Mouse (Mus musculus): Measurements from ENCODE around the gene Tulp1. TPM values are rescaled to one million over a fixed set of nuclear protein-coding genes. Genes with fewer than 3 reads are reported as not detected.
"Not testable (repeated sequence)": the region's sequence is repeated elsewhere in the genome, so short reads cannot be mapped to it uniquely, and the experiment has no call there.

Tulp1 gene
- polyA plus RNA-seq, 1 experiment from 2014 or later: 9.3 TPM

GRCm38 (mm10) chr17:28326951-28327350 is 38.1 kb downstream of the Tulp1 start:
- H3K9me3 ChIP-seq: no peaks in the 10 kb centered on the region
- peak overlapping the region; percentile 95; the same call in 1 of the 2 replicates for H3K27ac ChIP-seq
- ATAC-seq (ENCODE audit: insufficient number of reproducible peaks, insufficient read depth, low FRiP score, low TSS enrichment): no peak
- peaks cover 23% of the 10 kb centered on the region for H3K4me1 ChIP-seq
- peaks cover 48% of the 10 kb centered on the region for H3K36me3 ChIP-seq
- no peak overlapping the region for H3K4me3 ChIP-seq
- H3K9ac ChIP-seq: peak overlapping the region; percentile 93; the same call in 1 of the 2 replicates
- WGBS: 69% methylated on average over 3 of the region's 3 CpGs
- no peaks in the 10 kb centered on the region for H3K27me3 ChIP-seq
- no peak overlapping the region for H3K4me2 ChIP-seq (replicated peaks)

- no peak overlapping the region for H3K27ac ChIP-seq
- no peak overlapping the region for H3K4me2 ChIP-seq (replicated peaks)
- WGBS: 80% methylated on average over 8 of the region's 8 CpGs
- H3K4me3 ChIP-seq: no peak overlapping the region
- H3K27me3 ChIP-seq: no peaks in the 10 kb centered on the region
- ATAC-seq (ENCODE audit: insufficient number of reproducible peaks, insufficient read depth, low FRiP score, low TSS enrichment): no peak
- H3K36me3 ChIP-seq: peaks cover 48% of the 10 kb centered on the region
- 0 out of 2 replicates have a peak overlapping the region, but pooled peaks have one; percentile 15 for H3K9ac ChIP-seq
- H3K4me1 ChIP-seq: peaks cover 16% of the 10 kb centered on the region
- H3K9me3 ChIP-seq: no peaks in the 10 kb centered on the region
Measured at GRCm38 (mm10) chr17:28325751-28326150, 39.3 kb downstream of the Tulp1 start.

GRCm38 (mm10) chr17:28324416-28324815 is 40.6 kb downstream of the Tulp1 start:
- 95% methylated on average over 7 of the region's 7 CpGs for WGBS
- not testable (repeated sequence) for H3K4me2 ChIP-seq (replicated peaks); H3K27me3 ChIP-seq; H3K4me3 ChIP-seq; H3K9ac ChIP-seq; H3K9me3 ChIP-seq; H3K27ac ChIP-seq; H3K4me1 ChIP-seq; ATAC-seq (ENCODE audit: insufficient number of reproducible peaks, insufficient read depth, low FRiP score, low TSS enrichment)
- H3K36me3 ChIP-seq: peaks cover 50% of the 10 kb centered on the region

- Histone ChIP-seq H3K27me3 (no peaks in the 10 kb centered on the region), H3K4me3 (no peak overlapping the region), H3K4me2 (replicated peaks) (no peak overlapping the region), H3K9ac (no peak overlapping the region), H3K4me1 (peaks cover 8% of the 10 kb centered on the region), H3K36me3 (peaks cover 51% of the 10 kb centered on the region), H3K9me3 (no peaks in the 10 kb centered on the region), H3K27ac (no peak overlapping the region)
- WGBS: 83% methylated on average over 8 of the region's 8 CpGs
- ATAC-seq (ENCODE audit: insufficient number of reproducible peaks, insufficient read depth, low FRiP score, low TSS enrichment): no peak
Measured at GRCm38 (mm10) chr17:28323786-28324185, 41.2 kb downstream of the Tulp1 start.

GRCm38 (mm10) chr17:28321700-28322099 is 43.3 kb downstream of the Tulp1 start:
- H3K27ac ChIP-seq: no peak overlapping the region
- ATAC-seq (ENCODE audit: insufficient number of reproducible peaks, insufficient read depth, low FRiP score, low TSS enrichment): no peak
- no peak overlapping the region for H3K9ac ChIP-seq
- peaks cover 68% of the 10 kb centered on the region for H3K36me3 ChIP-seq
- H3K9me3 ChIP-seq: no peaks in the 10 kb centered on the region
- H3K4me1 ChIP-seq: no peaks in the 10 kb centered on the region
- H3K27me3 ChIP-seq: no peaks in the 10 kb centered on the region
- 96% methylated on average over 4 of the region's 4 CpGs for WGBS
- H3K4me3 ChIP-seq: no peak overlapping the region
- H3K4me2 ChIP-seq (replicated peaks): no peak overlapping the region

GRCm38 (mm10) chr17:28317725-28318124 is 47.3 kb downstream of the Tulp1 start:
- H3K9me3 ChIP-seq: no peaks in the 10 kb centered on the region
- no peak for ATAC-seq (ENCODE audit: insufficient number of reproducible peaks, insufficient read depth, low FRiP score, low TSS enrichment)
- H3K36me3 ChIP-seq: peaks cover 59% of the 10 kb centered on the region
- no peak overlapping the region for H3K27ac ChIP-seq
- no peak overlapping the region for H3K9ac ChIP-seq
- no peaks in the 10 kb centered on the region for H3K27me3 ChIP-seq
- H3K4me2 ChIP-seq (replicated peaks): no peak overlapping the region
- no peak overlapping the region for H3K4me3 ChIP-seq
- 83% methylated on average over 9 of the region's 9 CpGs for WGBS
- H3K4me1 ChIP-seq: peaks cover 17% of the 10 kb centered on the region

GRCm38 (mm10) chr17:28317091-28317490 is 47.9 kb downstream of the Tulp1 start:
- no peak overlapping the region for H3K27ac ChIP-seq
- H3K9me3 ChIP-seq: no peaks in the 10 kb centered on the region
- H3K27me3 ChIP-seq: no peaks in the 10 kb centered on the region
- H3K36me3 ChIP-seq: peaks cover 52% of the 10 kb centered on the region
- no peak for ATAC-seq (ENCODE audit: insufficient number of reproducible peaks, insufficient read depth, low FRiP score, low TSS enrichment)
- 65% methylated on average over 8 of the region's 8 CpGs for WGBS
- H3K4me2 ChIP-seq (replicated peaks): no peak overlapping the region
- no peak overlapping the region for H3K9ac ChIP-seq
- H3K4me3 ChIP-seq: no peak overlapping the region
- H3K4me1 ChIP-seq: peaks cover 17% of the 10 kb centered on the region

GRCm38 (mm10) chr17:28316476-28316875 is 48.5 kb downstream of the Tulp1 start:
- ATAC-seq (ENCODE audit: insufficient number of reproducible peaks, insufficient read depth, low FRiP score, low TSS enrichment): no peak
- peaks cover 46% of the 10 kb centered on the region for H3K36me3 ChIP-seq
- 89% methylated on average over 9 of the region's 9 CpGs for WGBS

GRCm38 (mm10) chr17:28315611-28316160 is 49.3 kb downstream of the Tulp1 start:
- 63% methylated on average over 20 of the region's 20 CpGs for WGBS
- H3K9me3 ChIP-seq: no peaks in the 10 kb centered on the region
- no peak overlapping the region for H3K4me3 ChIP-seq
- no peak overlapping the region for H3K27ac ChIP-seq
- 0 out of 2 replicates have a peak overlapping the region, but pooled peaks have one; percentile 4 for H3K4me2 ChIP-seq (replicated peaks)
- ATAC-seq (ENCODE audit: insufficient number of reproducible peaks, insufficient read depth, low FRiP score, low TSS enrichment): no peak
- no peaks in the 10 kb centered on the region for H3K27me3 ChIP-seq
- H3K4me1 ChIP-seq: peaks cover 17% of the 10 kb centered on the region
- peaks cover 39% of the 10 kb centered on the region for H3K36me3 ChIP-seq
- peak overlapping the region; percentile 15; the same call in 1 of the 2 replicates for H3K9ac ChIP-seq

More at GRCm38 (mm10) chr17:28316476-28316875, 48.5 kb downstream of the Tulp1 start:
- Histone ChIP-seq H3K9ac (no peak overlapping the region), H3K4me3 (no peak overlapping the region), H3K4me1 (peaks cover 17% of the 10 kb centered on the region), H3K4me2 (replicated peaks) (no peak overlapping the region), H3K27ac (no peak overlapping the region), H3K9me3 (no peaks in the 10 kb centered on the region), H3K27me3 (no peaks in the 10 kb centered on the region)

GRCm38 (mm10) chr17:28313880-28314225 is 51.2 kb downstream of the Tulp1 start:
- Histone ChIP-seq H3K9me3 (no peaks in the 10 kb centered on the region), H3K27me3 (no peaks in the 10 kb centered on the region), H3K27ac (peak overlapping the region; percentile 91), H3K9ac (peak overlapping the region; percentile 89), H3K4me3 (peak overlapping the region; percentile 79), H3K36me3 (peaks cover 28% of the 10 kb centered on the region), H3K4me1 (peaks cover 17% of the 10 kb centered on the region), H3K4me2 (replicated peaks) (peak overlapping the region; percentile 75)
- no peak; the same call in 1 of the 2 replicates for ATAC-seq (ENCODE audit: insufficient number of reproducible peaks, insufficient read depth, low FRiP score, low TSS enrichment)
- WGBS: 3% methylated on average over 11 of the region's 11 CpGs

GRCm38 (mm10) chr17:28313212-28313879 is 51.7 kb downstream of the Tulp1 start, which contains the start of gene Fance:
TSS of gene Fance (plus strand) at chr17:28313519.
- no peaks in the 10 kb centered on the region for H3K27me3 ChIP-seq
- H3K36me3 ChIP-seq: peaks cover 26% of the 10 kb centered on the region
- H3K4me1 ChIP-seq: peaks cover 21% of the 10 kb centered on the region
- peak within 1 kb of the TSS; percentile 91 for H3K27ac ChIP-seq
- no peaks in the 10 kb centered on the region for H3K9me3 ChIP-seq
- H3K9ac ChIP-seq: peak within 1 kb of the TSS; percentile 89
- under 1% methylated on average over 56 of the region's 69 CpGs for WGBS
- peak; percentile 97 for ATAC-seq (ENCODE audit: insufficient number of reproducible peaks, insufficient read depth, low FRiP score, low TSS enrichment)
- peak within 1 kb of the TSS; percentile 75 for H3K4me2 ChIP-seq (replicated peaks)
- H3K4me3 ChIP-seq: peak within 1 kb of the TSS; percentile 79
